Mouse (Mus musculus) T-helper 2 cell (primary cell): ENCODE measurements around the gene Ambra1.

Experiments
- in situ Hi-C: fragments of 300-600 bp; cut with MboI, MseI; formaldehyde crosslinking; loops from one replicate; pipeline ENCODE4 v1.15.1; 2025; ENCODE audit warnings: high pct_unique_total_duplicates

Ambra1 gene

DNA sequence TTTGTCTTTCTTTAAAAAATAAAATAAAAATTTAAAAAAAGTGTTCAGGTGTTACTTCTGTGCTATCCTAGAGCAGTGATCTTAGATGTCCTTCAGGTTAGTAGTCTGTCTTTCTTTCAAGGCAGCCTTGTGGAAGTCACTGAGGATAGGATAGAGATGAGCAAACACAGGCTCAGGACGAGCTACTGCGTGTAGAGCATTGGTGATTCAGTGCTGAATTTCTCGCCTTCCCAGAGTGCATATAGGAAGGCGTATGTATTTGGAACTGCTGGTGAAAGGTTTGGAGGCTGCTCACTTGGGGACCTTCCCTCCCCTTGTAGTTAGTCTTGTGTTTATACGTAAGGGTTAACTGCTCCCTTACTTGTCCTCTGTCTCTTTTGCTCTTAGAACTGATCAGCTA is 5.3 kb downstream of the Ambra1 start:
- in situ Hi-C loops, result no loop called here

DNA sequence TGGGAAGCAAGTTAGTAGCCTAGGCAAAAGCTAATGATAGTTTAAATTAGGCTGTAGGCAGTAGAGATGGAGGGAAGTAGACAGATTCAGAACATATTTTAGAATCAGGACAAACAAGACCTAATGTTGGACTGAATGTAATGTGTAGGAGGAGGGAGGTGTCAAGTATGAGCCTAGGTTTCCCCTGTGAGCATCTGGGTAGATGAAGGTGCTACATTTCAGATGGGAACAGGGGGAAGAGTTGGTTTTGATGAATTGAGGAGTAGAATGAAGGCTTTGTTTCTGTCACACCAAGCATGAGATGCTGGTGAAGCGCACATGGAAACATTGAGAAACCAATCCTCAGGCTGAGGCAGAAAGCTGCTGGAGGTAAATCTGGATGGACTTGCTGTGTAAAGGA is 9.7 kb downstream of the Ambra1 start:
- in situ Hi-C loops, result no loop called here

DNA sequence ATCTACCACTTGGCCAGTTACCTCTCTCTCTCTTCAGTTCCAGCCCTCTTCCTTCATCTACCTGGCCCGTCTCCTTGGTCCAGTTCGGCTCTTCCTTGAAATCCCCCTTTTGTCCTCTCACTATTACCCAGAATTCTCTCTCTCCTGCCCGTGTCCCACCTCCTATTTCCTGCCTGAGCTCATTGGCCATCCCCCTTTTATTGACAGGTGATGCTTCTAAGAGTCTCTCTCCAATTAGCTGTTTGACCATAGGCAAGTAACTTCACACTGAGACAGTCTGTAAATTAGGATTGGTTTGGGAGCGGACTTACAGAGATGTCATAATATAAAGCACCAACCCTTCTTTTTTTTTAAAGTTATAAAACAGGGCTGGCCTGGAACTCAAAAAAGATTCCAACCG is 14.8 kb downstream of the Ambra1 start:
- in situ Hi-C loops, result no loop called here

DNA sequence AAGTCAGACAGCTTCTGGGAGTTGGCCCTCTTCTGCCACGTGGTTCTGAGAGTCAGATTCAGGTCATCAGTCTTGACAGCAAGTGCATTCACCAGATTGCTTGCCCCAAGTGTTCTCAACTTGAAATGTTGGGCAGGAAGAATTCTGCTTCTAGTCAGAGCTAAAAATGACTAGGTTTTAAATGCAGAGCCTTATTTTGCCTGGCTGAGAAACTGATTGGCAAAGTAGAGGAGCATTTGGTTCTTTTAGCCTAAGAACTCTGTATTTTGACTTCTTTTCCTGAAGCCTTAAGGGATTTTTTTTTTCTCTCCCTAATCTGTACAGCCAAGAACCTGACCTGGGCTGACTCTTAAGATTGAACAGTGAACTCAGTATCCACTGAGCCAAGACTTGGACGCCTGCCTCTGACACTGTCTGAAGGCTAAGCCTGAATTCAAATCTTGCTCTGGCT is 19.9 kb downstream of the Ambra1 start:
- in situ Hi-C loops, result no loop called here

DNA sequence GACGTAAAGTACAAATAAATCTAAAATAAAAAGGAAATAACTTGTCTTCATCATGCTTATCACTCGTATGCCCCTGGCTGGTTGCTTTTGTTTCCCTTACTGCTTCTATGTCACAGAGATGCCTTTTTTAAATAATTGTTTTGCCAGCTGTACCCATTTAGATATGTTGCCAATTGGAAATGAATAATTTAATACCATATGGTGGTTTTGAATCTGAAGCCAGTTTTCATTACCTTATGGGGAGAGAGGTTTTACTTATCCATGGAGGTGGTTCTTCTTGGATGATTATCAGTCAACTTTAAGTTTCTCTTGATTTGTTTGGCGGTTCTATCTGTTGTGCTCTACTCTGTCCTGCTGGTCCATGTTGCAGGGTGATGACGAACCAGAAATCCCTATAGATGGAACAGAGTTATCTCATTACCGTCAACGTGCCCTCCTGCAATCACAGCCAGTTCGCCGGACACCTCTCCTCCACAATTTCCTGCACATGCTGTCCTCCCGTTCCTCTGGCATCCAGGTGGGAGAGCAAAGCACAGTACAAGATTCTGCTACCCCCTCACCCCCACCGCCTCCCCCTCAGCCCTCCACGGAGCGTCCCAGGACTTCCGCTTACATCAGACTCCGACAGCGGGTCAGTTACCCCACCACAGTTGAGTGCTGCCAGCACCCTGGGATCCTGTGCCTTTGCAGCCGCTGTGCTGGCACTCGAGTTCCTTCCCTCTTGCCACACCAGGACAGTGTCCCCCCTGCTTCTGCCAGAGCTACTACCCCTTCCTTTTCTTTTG is 42.2 kb downstream of the Ambra1 start:
- in situ Hi-C loops, result no loop called here

DNA sequence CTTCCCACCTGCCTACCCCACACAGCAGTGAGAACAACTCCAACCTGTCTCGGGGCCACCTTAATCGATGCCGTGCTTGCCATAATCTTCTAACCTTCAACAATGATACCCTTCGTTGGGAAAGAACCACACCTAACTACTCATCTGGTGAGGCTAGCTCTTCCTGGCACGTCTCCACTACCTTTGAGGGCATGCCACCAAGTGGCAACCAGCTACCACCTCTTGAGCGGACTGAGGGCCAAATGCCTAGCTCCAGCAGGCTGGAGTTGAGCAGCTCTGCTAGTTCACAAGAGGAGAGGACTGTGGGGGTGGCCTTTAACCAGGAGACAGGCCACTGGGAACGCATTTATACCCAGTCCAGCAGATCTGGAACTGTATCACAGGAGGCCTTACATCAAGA is 43.4 kb downstream of the Ambra1 start:
- in situ Hi-C loops, result no loop called here

DNA sequence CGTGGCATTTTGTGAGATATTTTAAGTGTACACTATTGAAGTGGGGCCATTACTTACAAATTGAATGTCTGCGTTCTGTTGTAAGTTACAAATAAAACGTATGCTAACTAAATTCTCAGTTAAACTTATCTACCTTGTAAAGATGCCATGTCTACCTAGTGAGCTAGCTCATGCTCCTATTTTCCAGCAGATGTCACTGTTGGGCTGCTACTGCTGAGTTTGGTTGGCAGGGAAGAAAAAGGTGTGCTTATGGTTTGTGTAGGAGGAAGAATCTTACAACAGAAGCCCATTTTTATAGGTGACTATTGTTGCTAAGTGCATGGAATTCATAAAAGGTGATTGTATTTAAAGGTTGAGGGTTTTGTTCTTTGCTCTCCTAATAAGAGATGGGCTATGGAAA is 49.2 kb downstream of the Ambra1 start:
- in situ Hi-C loops, result loop anchor here (5.0 kb wide), 1 partner anchor 138 kb away; no protein-coding TSS in a partner anchor

DNA sequence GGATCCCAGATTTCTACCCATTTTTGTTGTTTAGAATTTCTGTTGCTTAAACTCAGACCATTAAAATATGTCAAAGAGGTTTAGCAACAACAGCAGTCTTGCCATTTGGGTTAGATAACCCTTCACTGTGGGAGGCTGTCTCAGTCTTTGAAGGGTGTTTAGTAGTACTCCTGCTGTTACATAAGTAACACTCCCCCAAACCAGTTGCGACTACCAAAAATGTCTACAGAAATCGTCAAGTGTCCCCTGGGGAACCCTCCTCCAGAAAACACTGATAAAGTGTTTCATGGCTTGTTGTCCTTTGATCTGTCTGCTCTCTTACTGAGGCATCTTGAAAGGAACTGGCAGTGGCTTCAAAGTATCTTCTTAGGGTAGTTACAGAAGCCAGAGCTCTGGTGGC is 61.7 kb downstream of the Ambra1 start:
- in situ Hi-C loops, result no loop called here

DNA sequence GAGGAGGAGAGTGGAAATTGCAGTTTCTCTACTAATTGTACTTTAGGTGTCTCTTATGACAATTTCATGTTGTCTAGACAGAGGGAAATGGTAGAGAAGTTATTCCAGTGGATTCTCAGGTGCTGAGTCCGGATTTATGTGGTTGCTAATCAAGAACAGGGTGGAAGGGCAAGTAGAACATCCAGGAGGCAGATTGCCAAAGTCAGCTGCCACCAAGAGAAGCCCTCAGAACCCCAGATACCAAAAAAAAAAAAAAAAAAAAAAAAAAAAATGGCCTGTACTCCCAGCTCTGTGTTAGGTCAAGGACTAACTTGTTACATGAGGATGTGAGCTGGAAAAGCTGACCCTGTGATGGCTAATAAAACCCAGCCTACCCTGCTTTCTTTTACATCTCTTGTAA is 62.4 kb downstream of the Ambra1 start:
- in situ Hi-C loops, result no loop called here

DNA sequence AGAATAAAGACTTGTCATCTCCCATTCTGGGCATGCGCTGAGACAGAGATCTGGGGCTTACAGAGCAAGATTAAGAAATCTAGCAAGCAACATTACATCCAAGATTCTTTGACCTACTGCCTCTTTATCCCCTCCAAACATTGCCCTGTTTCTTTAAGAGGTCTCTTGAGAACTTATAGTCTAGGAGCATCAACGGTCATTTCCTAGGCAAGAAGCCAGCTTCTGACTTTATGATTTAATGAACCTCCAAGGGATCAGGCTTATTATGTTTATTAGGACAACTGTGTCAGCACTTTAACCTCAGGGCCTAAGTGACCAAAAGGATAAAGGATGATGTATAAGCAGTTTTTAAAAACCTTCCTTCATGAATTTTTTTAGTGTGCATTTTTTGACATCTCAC is 64.5 kb downstream of the Ambra1 start:
- in situ Hi-C loops, result no loop called here

DNA sequence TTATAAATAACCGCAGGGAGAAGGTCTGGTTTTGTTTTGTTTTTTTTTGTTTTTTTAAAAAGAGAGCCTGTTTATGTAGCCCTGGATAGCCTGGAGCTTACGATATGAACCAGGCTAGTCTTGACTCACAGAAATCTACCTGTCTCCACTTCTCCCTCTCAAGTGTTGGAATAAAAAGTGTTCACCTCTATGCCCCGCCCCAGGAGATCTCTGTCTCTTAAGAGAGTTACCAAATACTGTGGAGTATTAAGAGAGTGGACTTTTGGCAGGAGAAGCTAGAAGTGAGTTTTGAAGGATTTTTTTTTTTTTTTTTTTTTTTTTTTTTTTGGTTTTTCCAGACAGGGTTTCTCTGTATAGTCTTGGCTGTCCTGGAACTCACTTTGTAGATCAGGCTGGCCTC is 65.2 kb downstream of the Ambra1 start:
- in situ Hi-C loops, result no loop called here

DNA sequence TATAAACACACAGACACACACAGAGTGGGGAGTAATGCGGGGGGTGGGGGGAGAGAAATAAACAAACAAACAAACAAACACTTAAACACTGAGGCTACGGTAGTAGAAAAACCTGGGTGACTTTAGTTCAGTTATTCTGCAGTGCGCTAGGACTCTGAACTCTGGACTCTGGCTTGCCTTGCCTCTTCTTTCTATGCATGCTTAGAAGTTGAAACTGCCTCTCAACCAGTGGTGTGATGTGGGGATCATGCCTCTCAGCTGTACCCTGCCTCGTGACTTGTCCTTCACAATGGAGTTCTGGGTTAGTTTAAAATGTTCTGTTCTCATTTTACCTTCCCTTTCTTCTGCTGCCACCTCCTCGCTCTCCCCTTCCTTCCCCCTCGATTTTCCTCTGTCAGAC is 81.5 kb downstream of the Ambra1 start:
- in situ Hi-C loops, result no loop called here

DNA sequence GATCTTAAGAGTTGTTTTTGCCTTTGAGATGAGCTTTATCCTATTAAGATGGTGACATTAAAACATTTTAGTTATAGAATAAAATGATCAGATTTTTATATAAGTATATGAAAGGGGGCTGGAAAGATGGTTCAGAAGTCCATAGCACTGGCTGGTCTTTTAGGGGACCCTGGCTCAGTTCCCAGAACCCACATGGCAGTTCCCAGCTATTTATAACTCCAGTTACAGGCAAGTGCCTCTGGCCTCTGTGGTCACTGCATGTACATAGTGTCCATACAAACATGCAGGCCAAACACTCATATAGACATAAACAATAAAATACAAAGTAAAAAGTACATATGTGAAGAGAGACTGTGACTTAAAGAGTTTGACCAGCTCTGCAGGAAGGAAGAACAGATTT is 86.8 kb downstream of the Ambra1 start:
- in situ Hi-C loops, result no loop called here

DNA sequence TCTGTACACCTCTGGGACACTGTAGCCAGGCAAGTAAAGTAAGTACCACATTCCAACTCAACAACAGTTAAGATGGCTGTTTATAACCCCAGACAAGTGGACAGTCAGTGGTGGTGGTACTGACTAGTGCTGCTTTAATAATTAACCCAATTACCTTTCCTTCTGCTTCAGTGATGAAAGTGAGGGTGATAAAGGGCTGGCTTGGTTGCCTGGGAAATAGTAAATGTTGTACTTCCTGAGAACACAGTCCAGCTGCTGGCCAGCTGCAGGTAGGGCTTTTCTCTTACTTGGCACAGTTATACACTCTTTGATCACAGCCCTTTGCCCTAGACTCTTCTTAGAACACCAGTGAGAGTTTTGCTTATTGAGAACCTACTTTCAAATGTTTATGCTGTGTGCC is 102.3 kb downstream of the Ambra1 start:
- in situ Hi-C loops, result no loop called here

DNA sequence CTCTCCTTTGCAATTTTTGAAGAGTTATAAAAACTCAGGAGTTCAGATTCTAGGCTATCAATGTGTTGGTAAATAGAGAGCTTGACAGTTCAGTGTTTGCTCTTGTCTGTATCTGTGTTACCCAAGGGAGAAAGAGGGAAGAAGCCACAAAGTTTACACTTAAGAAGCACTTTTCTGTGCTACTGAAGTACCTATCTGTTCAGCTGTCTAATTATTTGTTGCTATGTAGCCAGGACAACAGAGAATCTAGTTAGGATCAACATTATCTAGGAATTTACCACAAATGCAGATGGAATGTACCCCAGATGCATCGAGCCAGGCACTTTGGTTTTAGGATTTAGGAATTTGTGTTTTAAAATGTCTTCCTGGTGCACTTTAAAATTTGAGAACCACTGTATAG is 104.3 kb downstream of the Ambra1 start:
- in situ Hi-C loops, result no loop called here

DNA sequence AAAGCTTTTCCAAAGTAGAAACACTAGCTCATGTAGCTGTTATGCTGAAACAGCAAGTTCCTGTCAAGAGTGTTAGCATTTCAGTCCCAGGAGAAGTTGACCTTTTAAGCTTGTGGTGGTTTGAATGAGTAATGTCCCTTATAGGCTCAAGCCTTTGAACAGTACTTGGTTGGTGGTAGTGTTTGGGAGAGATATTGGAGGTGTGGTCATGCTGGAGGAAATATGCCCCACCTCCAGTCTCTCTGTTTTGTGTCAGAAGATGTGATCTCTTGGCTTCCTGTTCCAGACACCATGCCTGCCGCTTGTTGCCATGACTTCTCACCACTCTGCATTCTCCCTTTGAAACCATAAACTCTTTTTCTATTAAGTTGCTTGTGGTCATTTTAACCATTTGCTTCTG is 105.1 kb downstream of the Ambra1 start:
- in situ Hi-C loops, result no loop called here

DNA sequence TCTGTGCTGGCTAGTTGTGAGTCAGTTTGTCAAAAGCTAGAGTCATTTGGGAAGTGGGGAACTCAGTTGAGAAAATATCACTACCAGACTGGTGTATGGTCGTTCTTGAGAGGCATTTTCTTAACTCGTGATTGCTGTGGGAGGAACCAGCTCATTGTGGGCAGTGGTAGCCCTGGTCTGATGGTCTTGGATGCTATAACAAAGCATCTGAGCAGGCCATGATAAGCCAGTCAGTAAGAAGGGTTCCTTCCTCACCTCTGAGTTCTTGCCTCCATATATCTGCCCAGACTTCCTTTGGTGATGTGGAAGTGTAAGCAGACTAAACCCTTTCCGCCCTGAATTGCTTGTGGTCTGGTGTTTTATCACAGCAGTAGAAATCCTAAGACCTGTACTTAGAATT is 105.7 kb downstream of the Ambra1 start:
- in situ Hi-C loops, result no loop called here

DNA sequence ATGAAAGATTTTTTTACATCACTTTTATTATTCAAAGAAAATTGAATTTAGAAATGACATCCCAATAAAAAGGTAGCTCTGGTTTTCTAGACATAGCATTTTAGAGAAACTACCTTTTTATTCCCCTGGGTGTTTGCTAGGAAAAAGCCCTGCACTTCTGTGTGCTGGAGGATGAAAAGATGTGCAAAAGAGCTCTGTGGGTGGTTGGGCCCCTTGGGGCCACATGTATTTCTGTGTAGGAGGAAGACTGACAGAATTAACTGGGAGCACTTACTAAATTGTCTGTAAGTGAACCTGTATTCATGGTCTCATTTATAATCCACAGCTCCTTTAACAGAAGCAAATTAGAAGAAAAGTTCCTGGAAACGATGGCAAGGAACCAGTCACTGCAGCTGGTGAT is 114.2 kb downstream of the Ambra1 start:
- in situ Hi-C loops, result no loop called here

DNA sequence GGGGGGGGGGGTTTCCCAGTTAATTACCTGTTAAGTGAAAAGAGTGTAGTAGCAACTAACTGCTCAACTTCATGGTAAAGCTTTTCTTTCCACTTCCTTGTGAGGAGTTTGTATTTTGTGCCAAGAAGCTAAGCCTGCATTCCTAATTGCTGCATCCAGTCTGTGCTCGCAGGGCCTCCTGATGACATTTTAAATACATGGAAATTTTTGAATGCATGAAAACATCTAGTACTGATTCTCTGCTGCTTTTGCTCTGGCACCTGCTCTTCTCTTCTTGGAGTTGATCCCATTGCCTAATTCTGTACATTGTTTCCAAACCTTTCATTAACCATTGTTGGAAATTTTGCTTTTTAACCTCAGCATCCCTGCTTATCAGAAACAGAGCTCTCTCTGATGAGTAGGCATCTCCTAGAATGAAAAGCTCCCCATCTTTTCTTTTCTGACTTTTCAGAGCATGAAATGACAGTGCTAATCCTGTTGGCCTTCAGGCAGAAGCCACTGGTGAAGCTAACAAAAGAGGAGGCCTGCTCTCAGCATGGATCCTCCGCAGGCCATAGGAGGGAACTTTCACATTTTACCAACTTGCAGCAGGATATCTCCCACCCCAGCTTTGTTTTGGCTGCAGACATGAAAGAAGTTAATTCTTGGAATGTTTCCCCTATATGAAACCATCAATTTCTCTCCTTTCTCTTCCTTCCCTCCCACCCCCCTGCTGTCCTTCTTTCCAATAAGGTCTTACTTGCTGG is 122.7 kb downstream of the Ambra1 start:
- in situ Hi-C loops, result no loop called here

DNA sequence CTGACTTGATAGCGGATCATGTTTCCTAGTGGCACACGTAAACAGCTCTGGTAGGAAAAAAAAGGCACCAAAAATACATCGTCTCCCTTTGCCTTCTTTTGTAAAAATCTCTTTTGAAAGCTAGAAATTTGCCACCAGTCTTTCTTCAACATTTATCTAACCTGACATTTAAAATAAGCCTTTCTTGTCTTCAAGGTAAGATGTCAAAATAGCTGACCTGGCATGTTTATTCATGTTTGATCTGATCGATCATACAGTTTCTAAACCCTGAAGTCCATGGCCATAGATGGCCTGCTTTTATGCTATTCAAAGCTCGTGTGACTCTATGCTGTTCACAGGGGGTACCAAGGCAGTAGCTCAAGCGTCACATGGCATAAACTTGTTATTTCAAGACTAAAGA is 124.6 kb downstream of the Ambra1 start:
- in situ Hi-C loops, result no loop called here

DNA sequence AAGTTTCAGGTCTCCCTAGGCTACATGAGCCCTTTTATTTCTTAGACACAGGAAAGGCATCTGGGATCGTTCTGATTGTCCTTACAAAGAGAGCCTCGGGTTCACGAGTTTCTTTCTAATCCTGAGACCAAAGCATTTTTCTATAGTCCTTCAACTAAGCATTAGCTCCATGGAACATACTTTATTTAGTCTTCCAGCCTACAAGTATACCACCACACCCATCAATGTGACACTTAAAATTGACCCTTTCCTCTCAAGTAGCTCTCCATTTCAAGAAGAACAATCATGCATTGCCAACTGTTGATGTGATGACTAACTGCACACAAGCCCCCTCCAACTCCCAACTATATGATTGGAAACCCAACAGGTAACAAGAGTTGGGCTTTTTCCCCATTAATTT is 127.0 kb downstream of the Ambra1 start:
- in situ Hi-C loops, result no loop called here

DNA sequence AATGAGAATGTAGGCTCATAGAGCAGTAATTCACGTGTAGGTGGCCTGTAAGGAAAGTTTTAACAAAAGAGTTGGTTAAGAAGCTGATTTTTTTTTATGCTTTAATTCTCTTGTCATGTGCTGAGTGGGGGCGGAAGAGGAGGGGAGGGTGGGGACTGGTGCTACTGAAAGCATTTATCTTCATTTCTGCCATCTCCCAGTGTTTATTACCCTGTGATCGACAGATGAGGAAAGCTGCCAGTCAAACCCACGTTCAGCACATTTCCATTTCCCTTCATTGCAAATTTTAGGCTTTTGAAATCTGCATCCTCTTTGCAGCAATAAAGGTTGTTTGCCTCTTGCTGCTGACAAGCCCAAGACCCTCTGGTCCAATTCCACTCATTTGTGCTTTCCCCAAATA is 129.5 kb downstream of the Ambra1 start:
- in situ Hi-C loops, result no loop called here

DNA sequence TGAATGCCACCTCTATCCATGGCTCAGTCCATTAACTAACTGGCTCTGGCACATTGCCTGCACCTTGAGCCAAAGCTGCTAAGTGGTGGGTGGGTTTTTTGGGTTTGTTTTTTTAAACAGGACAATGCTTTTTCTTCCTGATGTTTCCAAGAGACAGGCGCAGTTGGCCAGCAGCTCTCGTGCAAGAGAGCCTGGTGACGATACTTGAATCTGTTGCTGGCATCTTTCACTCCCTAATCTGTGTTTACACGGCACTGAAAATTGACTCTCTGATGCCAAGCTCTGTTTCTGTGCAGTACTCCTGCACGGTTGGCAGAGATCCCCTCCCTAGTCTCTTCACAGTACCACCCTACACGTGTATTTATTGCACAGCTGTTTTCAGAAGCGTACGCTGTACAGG is 140.8 kb downstream of the Ambra1 start:
- in situ Hi-C loops, result no loop called here
